Mouse (Mus musculus) brain, embryonic 14.5 days (tissue): Measurements from ENCODE around the gene Plcb4.

Experiments
- CTCF ChIP-seq: fragments of 200-500 bp; IDR thresholded peaks from 2 replicates; pipeline ENCODE4 v1.5.1; 2012; ENCODE audit warnings: inconsistent platforms, mild to moderate bottlenecking, moderate library complexity, borderline replicate concordance; ENCODE audit not compliant: insufficient read depth, insufficient read length; ENCODE audit errors: extremely low read depth
- POLR2A ChIP-seq: fragments of 200-500 bp; IDR thresholded peaks from 2 replicates; pipeline ENCODE4 v1.6.1; 2012; ENCODE audit warnings: mild to moderate bottlenecking, inconsistent platforms, borderline replicate concordance; ENCODE audit not compliant: poor library complexity, insufficient read depth, insufficient read length, severe bottlenecking; ENCODE audit errors: extremely low read depth

- TF ChIP-seq CTCF (no peak), POLR2A (no peak)
Measured at GRCm38 (mm10) chr2:135958453-135958852, 299.6 kb downstream of the Plcb4 start.
